Comparison of ENCODE assay signal across 10 mouse cellular contexts in the genomic region with DNA sequence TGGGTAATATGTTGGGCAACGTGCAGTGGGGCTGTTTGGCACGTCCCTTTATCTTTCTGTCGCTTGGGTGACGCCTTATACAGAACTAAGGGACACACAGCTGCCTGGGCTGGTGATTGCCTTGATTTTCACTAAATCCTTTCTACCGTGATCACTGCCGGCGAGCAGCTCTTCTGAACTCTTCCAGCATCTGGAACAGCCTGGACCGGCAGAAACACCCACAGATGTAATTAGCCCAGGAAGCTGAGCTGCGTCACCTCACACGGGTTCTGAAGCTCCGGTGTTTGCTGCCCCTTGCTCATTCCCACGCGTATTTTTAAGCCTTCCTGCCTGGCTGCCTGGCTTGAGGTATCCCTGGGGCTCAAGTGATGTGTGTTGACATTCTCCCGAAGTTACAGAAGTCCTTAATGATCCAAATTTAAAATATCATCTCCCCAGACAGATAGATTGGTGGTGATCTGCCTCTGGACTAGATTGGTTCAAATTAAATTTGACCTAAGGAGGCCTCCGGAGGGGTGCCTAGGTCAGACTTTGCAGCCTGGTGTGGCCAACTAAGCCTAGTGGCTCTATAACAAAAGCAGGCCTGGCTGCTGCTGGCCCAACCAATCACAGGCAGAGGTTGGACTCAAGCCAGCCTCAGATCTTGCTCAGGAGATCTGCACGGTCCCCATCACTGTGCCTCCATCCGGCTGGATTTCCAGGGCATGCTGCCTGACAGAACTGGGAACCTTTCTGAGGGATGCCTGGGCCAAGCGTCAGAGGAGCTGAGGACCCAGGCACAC. TPM values are rescaled to one million over a fixed set of nuclear protein-coding genes. Genes with fewer than 3 reads are reported as not detected.
A peak's percentile ranks its signal among the peaks of the same experiment; 100 is the strongest.
DNase-seq lines count a peak whose midpoint lies in the region; ATAC-seq lines count a peak whose summit lies in the region.
"Had no signal": no experiment of that assay in that cellular context is flagged by ENCODE, and none has a peak within 500 bp of the region (broad histone marks: within the 10 kb centered on the region; RNA-seq: fewer than 3 reads in every experiment).

No protein-coding gene starts in this region.

- H3K4me3 ChIP-seq in heart, embryonic 12.5 days, result no peak overlapping the region
- no peak overlapping the region for H3K4me3 ChIP-seq in intestine, embryonic 16.5 days (ENCODE audit: low read length)
- H3K4me3 ChIP-seq: midbrain, embryonic 12.5 days had no signal

- H3K27ac ChIP-seq in heart, embryonic 12.5 days (ENCODE audit: poor library complexity, severe bottlenecking), result no peak overlapping the region
- H3K27ac ChIP-seq in intestine, embryonic 16.5 days (ENCODE audit: low read length), result no peak overlapping the region
- H3K27ac ChIP-seq: midbrain, embryonic 12.5 days had no signal

- 67% methylated on average over 18 of the region's 18 CpGs for WGBS in heart, embryonic 12.5 days
- WGBS in intestine, embryonic 16.5 days, result 62% methylated on average over 18 of the region's 18 CpGs

- H3K4me2 ChIP-seq in heart, embryonic 12.5 days, result no peak overlapping the region
- no peak overlapping the region for H3K4me2 ChIP-seq in intestine, embryonic 16.5 days (ENCODE audit: low read depth, low read length)
- H3K4me2 ChIP-seq: midbrain, embryonic 12.5 days had no signal

- ATAC-seq in heart, embryonic 12.5 days (ENCODE audit: insufficient number of reproducible peaks, low FRiP score), result no peak
- 0 out of 2 replicates have a peak, but pooled peaks have one; percentile 33 for ATAC-seq in intestine, embryonic 16.5 days
- no peak for ATAC-seq in megakaryocyte-erythroid progenitor cell, adult 5-6 weeks (replicated peaks; ENCODE audit: low FRiP score, low TSS enrichment, poor library complexity, severe bottlenecking)

- H3K9ac ChIP-seq in heart, embryonic 12.5 days, result no peak overlapping the region
- no peak overlapping the region for H3K9ac ChIP-seq in intestine, embryonic 16.5 days (ENCODE audit: low read depth, low read length)
- H3K9ac ChIP-seq: midbrain, embryonic 12.5 days had no signal

- peak; percentile 94 for DNase-seq in heart, adult 11 months
- peak; percentile 22 for DNase-seq in right cerebral cortex, postnatal 4 days
- DNase-seq in right cerebral cortex, postnatal 36 days (ENCODE audit: low spot score in 2 of 2), result no peak
- peak; percentile 9 for DNase-seq in telencephalon, adult 2 months (ENCODE audit: low read depth, low spot score)
- no peak for DNase-seq in thymus, adult 18-20 months

- H3K4me1 ChIP-seq in heart, embryonic 12.5 days (replicated peaks), result peaks cover 34% of the 10 kb centered on the region
- peaks cover 3% of the 10 kb centered on the region for H3K4me1 ChIP-seq in intestine, embryonic 16.5 days (ENCODE audit: control insufficient read depth, insufficient read depth, low read length)

- no peaks in the 10 kb centered on the region for H3K36me3 ChIP-seq in heart, embryonic 12.5 days
- no peaks in the 10 kb centered on the region for H3K36me3 ChIP-seq in intestine, embryonic 16.5 days (ENCODE audit: control insufficient read depth, insufficient read depth, low read length)
- H3K36me3 ChIP-seq: G1E; midbrain, embryonic 12.5 days had no signal

- H3K9me3 ChIP-seq in heart, embryonic 12.5 days (replicated peaks), result no peaks in the 10 kb centered on the region
- no peaks in the 10 kb centered on the region for H3K9me3 ChIP-seq in intestine, embryonic 16.5 days (ENCODE audit: control insufficient read depth, low read length)
- H3K9me3 ChIP-seq: G1E; midbrain, embryonic 12.5 days had no signal

- no peaks in the 10 kb centered on the region for H3K27me3 ChIP-seq in heart, embryonic 12.5 days (replicated peaks)
- H3K27me3 ChIP-seq in intestine, embryonic 16.5 days (replicated peaks; ENCODE audit: control insufficient read depth, insufficient read depth, low read length), result no peaks in the 10 kb centered on the region
- H3K27me3 ChIP-seq: midbrain, embryonic 12.5 days had no signal

RNA-seq across cellular contexts. Expression of gene Sik1, which starts 57.5 kb away (rescaled TPM):
- 23.3 and 24.3 TPM in 2 replicates for polyA plus RNA-seq in heart, embryonic 12.5 days (2016; fragmentation: Nextera tagmentation; extraction: Ambion mirVana)
- polyA plus RNA-seq in intestine, embryonic 16.5 days (2015; fragmentation: Nextera tagmentation; extraction: Ambion mirVana), result 5.7 and 5.8 TPM in 2 replicates
- 4.1 and 10.3 TPM in 2 replicates for total RNA-seq in megakaryocyte-erythroid progenitor cell, adult 5-6 weeks (2014; fragmentation: Nextera tagmentation)
- total RNA-seq in megakaryocyte-erythroid progenitor cell, adult 5-6 weeks (2017), result 9.6 and 14.4 TPM in 2 replicates

Comparison
In these comparisons a context has a peak if more than half of its experiments do, and no peak if none do; other contexts are left out.
1. DNase-seq: peak in heart, adult 11 months (single experiment), right cerebral cortex, postnatal 4 days (single experiment) and telencephalon, adult 2 months (single experiment); none in right cerebral cortex, postnatal 36 days (0 of 2) and thymus, adult 18-20 months (0 of 2).